Mouse (Mus musculus) telencephalon, adult 2 months (tissue): ENCODE measurements around the gene Rps9.

Experiments
- DNase-seq: peaks from one replicate; pipeline ENCODE4 v3.0.0-alpha.2; 2011; ENCODE audit warnings: low read depth, low spot score

Gene Rps9

DNA sequence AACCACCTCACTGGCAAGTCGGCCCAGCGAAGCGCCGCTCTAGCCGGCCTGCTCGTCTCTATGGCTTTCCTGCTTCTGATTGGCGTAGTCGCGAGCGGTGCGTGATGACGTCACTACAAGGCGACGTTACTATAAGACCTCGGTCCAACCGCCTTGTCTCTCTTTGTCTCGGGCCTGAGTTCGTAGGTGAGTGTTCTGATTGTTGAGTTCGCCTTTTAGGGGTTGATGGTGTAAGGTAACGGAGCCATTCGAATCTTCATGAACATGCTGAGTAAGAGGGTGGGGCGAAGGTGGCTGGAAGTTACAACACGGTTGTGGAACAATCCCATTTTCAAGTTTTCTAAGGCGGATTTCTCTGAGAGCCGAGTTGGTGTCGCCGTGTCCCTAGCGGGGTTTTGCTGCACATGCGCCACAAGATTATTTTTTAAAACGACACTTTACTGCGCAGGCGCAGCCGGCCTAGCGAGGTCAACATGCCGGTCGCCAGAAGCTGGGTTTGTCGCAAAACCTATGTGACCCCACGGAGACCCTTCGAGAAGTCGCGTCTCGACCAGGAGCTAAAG is at the start of gene Rps9:
Gene Rps9 (plus strand): TSS at position 115 of the 563 bp plus-strand sequence.
- peak; percentile 98 for DNase-seq

DNA sequence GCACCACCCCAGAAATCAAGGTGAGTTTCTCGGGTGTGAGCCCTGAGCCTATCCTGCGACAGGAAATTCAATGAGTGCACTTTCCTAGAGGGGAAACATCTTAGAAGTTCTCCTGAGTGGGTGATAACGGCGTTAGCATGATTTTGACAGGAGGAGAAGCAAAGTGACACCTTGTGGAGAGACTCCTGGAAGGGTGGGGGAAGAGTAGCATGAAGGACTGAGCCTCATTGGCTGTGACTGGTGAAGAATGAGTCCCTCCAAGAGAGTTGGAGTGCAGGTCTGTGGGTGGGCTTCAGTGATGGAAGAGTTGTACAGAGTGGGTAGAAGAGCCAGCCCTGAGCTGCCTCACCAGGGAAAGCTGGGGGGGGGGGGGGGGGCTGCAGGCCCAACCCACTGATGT is 46.8 kb upstream of the Rps9 start:
- no peak for DNase-seq

GRCm38 (mm10) chr7:3658578-3658977 is 45.2 kb upstream of the Rps9 start:
- DNase-seq, result no peak

GRCm38 (mm10) chr7:3664524-3665214 is 39.1 kb upstream of the Rps9 start:
- DNase-seq, result no peak

DNA sequence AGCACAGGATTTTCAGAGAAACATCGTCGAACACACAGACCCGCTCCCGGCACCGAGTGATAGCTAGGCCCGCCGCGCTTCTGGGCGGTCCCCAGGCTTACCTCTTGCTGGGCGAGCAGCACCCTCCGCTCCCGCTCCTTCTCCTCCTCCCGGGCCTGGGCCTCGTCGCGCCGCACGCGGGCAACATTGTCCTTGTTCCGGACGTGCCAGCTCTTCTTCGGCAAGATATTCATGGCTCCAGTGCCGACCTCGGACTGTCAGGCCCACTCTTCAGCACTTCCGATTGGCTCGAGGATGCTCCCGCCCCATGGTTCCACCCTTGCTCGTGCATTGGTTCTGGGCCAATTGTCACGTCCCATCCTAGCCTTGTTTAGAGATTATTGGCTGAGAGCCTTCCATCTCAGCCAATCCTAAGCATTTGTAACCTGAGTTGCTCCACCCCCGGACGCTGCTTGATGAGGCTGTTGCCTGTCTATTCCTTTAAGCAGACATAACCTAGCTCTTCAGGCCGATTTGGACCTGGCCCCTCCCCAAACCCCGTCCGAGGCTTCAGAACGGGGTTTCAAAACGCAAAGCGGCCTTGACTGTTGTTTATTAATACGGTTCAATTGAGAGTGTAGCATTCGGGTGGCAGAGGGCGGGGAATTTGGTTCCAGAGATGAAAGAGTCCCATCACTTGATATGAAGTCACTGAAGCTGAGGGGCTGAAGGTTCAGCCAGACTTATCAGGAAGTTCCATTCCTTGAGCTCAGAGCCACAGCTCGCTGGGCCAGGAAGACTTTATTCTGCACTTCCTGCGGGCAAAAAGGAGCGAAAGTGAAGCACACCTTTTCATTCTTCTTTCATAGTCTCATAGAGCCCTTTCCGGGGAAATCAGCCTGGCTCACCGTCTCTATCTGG is 38.3 kb upstream of the Rps9 start, which contains the start of gene Leng1:
Gene Leng1 (minus strand): TSS at position 626 of the 900 bp plus-strand sequence.
- DNase-seq, result peak; percentile 99

DNA sequence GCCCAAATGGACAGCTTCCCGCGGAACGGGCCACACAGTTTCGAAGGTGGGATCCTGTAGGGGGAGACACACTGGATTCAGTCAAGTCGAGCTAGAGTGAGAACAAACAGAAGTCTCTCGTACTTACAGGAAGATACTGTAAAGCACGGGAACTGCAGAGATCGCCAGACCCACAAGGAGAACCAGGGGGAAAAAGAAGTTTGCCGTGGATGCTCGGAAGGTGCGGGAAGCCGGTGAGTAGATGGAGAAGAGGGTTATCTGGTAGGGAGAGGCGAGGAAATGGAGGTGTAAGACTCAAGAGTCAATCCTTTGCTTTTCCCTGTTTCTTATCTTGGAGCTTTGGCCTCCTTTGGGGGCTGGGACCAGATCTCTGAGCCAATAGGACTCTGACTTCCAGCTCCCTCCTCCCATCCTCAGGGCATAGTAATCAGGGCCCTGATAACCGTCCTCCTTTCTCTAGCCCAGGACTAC is 36.8 kb upstream of the Rps9 start:
- no peak for DNase-seq

GRCm38 (mm10) chr7:3674507-3675227 is 29.1 kb upstream of the Rps9 start:
- DNase-seq, result peak; percentile 40

- DNase-seq, result no peak
Measured at GRCm38 (mm10) chr7:3675228-3675548, 28.6 kb upstream of the Rps9 start.

- DNase-seq, result no peak
Measured at GRCm38 (mm10) chr7:3676371-3676770, 27.4 kb upstream of the Rps9 start.

GRCm38 (mm10) chr7:3677342-3677741 is 26.5 kb upstream of the Rps9 start, which contains the start of gene Tmc4:
Gene Tmc4 (minus strand): TSS chr7:3677553.
- DNase-seq, result no peak

DNA sequence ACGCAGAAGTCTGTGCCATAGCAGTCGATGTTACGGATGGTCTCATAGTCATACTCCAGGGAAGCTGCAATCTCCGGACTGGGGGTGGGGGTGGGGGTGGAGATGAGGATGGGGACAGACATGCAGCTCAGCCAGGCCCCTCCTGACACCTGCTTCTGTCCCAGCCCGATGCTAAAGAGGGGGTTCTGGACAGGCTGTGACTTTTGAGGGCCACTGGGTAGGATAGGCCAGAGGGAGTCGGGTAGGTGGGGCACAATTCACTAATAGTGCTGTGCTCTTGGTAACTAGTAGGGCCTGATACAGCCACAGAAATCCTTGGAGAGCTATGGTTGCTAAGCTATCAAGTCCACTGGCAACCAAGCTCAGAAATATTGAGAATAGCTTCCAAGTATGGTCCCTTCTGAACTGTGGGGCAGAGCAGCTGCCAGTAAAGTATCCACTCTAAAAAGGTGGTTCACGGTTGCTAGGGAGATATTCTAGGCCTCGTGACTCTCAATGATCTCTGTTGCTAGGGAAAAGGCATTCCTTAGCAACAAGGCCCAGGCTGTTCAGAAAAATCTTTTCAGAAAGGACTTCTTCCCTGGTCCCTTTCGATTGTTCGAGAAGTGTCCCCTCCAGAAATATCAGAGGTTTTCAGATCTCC is 19.8 kb upstream of the Rps9 start:
- DNase-seq, result peak; percentile 39

- no peak for DNase-seq
Measured at GRCm38 (mm10) chr7:3684698-3685097, 19.1 kb upstream of the Rps9 start.

DNA sequence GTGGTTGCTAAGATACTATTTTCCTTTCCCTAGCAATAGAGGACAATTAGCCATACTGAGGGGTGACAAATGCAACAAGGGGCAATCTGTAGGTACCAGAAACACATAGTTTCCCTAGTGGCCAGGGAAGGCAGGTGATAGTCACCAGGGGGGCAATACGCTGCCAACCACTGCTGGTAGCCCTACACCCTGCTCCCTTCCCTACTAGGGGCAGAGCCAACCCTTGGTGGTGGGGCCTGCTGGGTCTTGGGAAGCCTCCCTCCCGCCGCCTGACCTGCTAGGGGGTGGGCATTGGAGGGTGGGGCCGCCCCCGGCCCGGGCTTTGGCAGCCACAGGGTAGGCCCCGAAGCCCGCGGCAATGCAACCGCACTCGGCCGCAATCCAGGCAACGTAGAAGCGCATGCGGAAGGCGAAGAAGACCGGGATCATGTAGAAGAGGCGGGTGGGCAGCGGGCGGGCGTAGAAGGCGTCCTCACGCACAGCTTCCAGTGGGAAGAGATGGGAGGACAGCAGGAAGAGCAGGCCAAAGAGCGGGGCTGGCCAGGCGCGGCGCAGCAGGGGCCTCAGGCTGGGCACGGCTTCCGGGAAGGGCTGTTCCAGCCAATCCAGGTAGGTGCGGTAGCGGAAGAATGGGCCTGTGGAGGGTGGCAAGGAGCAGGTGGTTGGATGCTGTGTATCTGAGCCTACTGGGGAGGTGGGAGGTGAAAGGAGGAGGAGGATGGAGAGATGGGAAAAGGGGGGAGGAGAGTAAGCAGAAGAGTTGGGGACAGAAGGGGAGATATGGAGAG is 18.2 kb upstream of the Rps9 start:
- no peak for DNase-seq

- no peak for DNase-seq
Measured at GRCm38 (mm10) chr7:3691919-3692318, 11.9 kb upstream of the Rps9 start.

GRCm38 (mm10) chr7:3692382-3692986 is 11.3 kb upstream of the Rps9 start, which contains the start of gene Tsen34:
Gene Tsen34 (plus strand): TSS chr7:3692863.
- no peak for DNase-seq

DNA sequence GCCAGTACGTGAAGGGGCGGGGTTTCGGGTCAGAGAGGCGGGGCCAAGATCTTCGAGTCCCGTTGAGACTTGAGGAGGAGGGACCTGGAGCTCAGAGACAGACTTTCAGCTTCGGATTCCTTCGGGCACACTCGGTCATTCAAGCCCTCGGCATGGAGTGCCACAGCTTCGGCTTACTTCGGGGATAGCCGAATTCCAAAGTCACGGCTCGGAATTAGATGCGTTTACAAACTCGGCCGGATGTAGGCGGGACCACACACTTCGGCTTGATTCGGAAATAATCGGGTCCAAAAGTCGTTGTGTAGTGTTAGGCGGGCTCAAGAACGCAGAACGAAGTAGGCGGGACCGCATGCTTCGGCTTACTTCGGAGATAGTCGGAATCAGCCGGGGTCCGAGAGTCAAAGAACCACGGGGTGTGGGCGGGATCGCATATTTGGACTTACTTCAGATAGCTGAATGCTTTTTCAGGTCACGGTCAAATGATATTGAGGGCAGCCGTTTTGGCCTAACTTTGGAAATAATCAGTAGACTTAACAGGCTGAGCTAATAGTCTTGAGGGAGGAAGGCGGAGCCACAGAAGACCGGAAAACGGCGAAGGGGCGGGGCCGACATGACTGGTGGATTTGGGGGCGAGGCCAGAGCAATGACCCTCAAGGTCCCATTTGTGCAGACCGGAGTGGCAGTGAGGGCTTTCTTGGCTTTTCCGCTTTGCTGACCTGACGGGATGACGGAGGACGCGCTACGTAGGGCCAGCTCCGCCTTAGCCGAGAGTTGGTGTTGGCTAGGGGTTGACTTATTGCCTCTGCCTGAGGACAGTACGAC is 10.6 kb upstream of the Rps9 start, which contains the start of gene Mboat7:
Gene Mboat7 (minus strand): TSS at position 537 of the 822 bp plus-strand sequence.
- peak; percentile 99 for DNase-seq

DNA sequence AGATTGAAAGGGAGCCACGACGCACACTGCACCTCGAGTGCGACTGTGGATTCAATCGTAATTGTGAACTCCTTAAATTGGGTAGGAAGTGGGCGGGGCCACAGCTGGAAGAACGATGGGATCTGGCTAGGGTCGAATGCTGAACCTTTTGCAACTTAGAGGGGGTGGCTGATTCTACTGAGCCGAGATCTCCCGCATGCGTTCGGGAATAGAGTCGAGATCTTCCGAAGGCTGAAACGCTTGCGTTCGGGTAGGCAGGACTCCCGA is 10.1 kb upstream of the Rps9 start:
- DNase-seq, result no peak

DNA sequence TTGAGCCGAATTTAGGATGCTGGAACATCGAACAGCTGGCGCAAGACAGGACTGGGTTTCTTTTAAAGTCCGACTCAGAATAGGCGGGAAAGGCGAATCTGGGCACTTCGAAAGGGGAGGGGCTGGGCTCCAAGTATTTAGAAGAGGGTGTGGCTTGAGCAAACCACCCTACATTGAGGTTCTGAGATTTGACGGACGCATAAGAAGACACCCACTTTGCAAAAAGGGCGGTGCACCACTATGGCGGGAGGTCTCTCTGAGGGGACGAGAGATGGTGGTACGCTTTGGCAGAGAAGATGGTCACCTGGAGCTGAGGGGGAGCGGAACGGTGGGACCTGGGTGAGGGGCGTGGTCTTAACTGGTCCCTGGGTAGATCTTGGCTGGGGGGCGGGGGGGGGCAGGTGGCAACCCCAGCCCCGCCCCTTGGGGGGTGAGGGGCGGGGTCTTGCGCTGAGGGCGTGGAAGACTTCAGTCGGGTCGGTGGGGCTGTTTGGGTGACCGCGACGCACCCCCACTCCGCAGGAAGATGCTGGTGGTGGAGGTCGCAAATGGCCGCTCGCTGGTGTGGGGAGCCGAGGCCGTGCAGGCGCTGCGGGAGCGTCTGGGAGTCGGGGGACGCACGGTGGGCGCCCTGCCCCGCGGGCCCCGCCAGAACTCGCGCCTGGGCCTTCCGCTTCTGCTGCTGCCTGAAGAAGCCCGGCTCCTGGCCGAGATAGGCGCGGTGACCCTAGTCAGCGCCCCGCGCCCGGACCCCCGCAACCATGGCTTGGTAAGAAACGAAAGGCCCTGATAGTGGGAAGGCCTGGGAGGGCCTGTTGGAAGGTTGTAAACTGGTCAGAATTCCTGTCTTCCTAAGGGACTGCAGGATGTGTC is 9.5 kb upstream of the Rps9 start:
- DNase-seq, result peak; percentile 63
